Mouse (Mus musculus) limb, embryonic 14.5 days (tissue): ENCODE measurements around the gene Ago3. TPM values are rescaled to one million over a fixed set of nuclear protein-coding genes. Genes with fewer than 3 reads are reported as not detected.

Experiments used
- ATAC-seq: fragments of 200-750 bp; cut with Nextera tagmentation; 2 replicates; pipeline ENCODE4 v1.8.0; 2017; ENCODE audit warnings: low read depth, moderate number of reproducible peaks, moderate TSS enrichment; ENCODE audit not compliant: low FRiP score
- DNase-seq: peaks from one replicate; pipeline ENCODE4 v3.0.0-alpha.2; 2015; ENCODE audit warnings: low spot score
- H3K27ac ChIP-seq: fragments of 300-500 bp; sonication (generic); replicated peaks from 2 replicates; pipeline ENCODE4 v1.5.1; 2014; ENCODE audit warnings: low read depth, mild to moderate bottlenecking, low read length, moderate library complexity, mixed read lengths
- H3K27me3 ChIP-seq: fragments of 300-500 bp; sonication (generic); 2 replicates; pipeline ENCODE4 v1.6.1; 2014; ENCODE audit warnings: low read length, mixed read lengths; ENCODE audit not compliant: control insufficient read depth, insufficient read depth
- H3K36me3 ChIP-seq: fragments of 300-500 bp; sonication (generic); 2 replicates; pipeline ENCODE4 v1.6.1; 2014; ENCODE audit warnings: mild to moderate bottlenecking, low read length, moderate library complexity, mixed read lengths; ENCODE audit not compliant: control insufficient read depth, insufficient read depth
- H3K4me1 ChIP-seq: fragments of 300-500 bp; sonication (generic); 2 replicates; pipeline ENCODE4 v1.6.1; 2014; ENCODE audit warnings: antibody characterized with exemption, low read length, mixed read lengths; ENCODE audit not compliant: control insufficient read depth, insufficient read depth
- H3K4me2 ChIP-seq: fragments of 300-500 bp; sonication (generic); replicated peaks from 2 replicates; pipeline ENCODE4 v1.6.1; 2014; ENCODE audit warnings: low read depth, mild to moderate bottlenecking, low read length, moderate library complexity; ENCODE audit not compliant: severe bottlenecking
- H3K4me3 ChIP-seq: fragments of 300-500 bp; sonication (generic); replicated peaks from 2 replicates; pipeline ENCODE4 v1.5.1; 2014; ENCODE audit warnings: low read length
- H3K9ac ChIP-seq: fragments of 300-500 bp; sonication (generic); 2 replicates; pipeline ENCODE4 v1.6.1; 2014; ENCODE audit warnings: mild to moderate bottlenecking, low read depth, low read length, moderate library complexity; ENCODE audit not compliant: severe bottlenecking
- H3K9me3 ChIP-seq: fragments of 300-500 bp; sonication (generic); 2 replicates; pipeline ENCODE4 v1.6.1; 2016; ENCODE audit warnings: low read length; ENCODE audit not compliant: control insufficient read depth
- POLR2A ChIP-seq: fragments of 200-500 bp; IDR thresholded peaks from 2 replicates; pipeline ENCODE4 v1.8.0; 2012; ENCODE audit warnings: inconsistent platforms, mild to moderate bottlenecking, moderate library complexity, borderline replicate concordance; ENCODE audit not compliant: insufficient read depth, insufficient read length; ENCODE audit errors: extremely low read depth
- WGBS: fragments of 180-500 bp; shearing (Covaris S2); extraction: QIAGEN DNeasy Blood & Tissue Kit; methylation state at CpG from one replicate; pipeline ENCODE4 v1.1.7; 2014; 5-methylcytosine and 5-hydroxymethylcytosine counted together
- polyA plus RNA-seq, 2 experiments: library from polyadenylated mRNA; depleted of rRNA in 1 of 2; stranded (reverse) in 1 of 2; unstranded in 1 of 2; fragments of >200 nt; fragmentation: Nextera tagmentation in 1 of 2; extraction: Ambion mirVana in 1 of 2; gene quantifications; 2 replicates each; pipeline versions ENCODE4 v1.2.1 to v1.2.3; 2012 to 2014

The Ago3 gene
- polyA plus RNA-seq, 2 experiments = 6.6 to 11.4 TPM

- Histone ChIP-seq H3K27me3 (no peaks in the 10 kb centered on the region; the same call in 1 of the 2 replicates), H3K36me3 (peaks cover 9% of the 10 kb centered on the region; the same call in 1 of the 2 replicates), H3K4me1 (peaks cover 19% of the 10 kb centered on the region), H3K9ac (no peak overlapping the region), H3K4me3 (no peak overlapping the region), H3K9me3 (no peaks in the 10 kb centered on the region), H3K27ac (no peak overlapping the region), H3K4me2 (no peak overlapping the region)
- WGBS = 87% methylated on average over 6 of the region's 6 CpGs
- DNase-seq (no peak), ATAC-seq (no peak)
- TF ChIP-seq POLR2A = no peak
Measured at GRCm38 (mm10) chr4:126306058-126306457, 123.3 kb downstream of the Ago3 start.

DNA sequence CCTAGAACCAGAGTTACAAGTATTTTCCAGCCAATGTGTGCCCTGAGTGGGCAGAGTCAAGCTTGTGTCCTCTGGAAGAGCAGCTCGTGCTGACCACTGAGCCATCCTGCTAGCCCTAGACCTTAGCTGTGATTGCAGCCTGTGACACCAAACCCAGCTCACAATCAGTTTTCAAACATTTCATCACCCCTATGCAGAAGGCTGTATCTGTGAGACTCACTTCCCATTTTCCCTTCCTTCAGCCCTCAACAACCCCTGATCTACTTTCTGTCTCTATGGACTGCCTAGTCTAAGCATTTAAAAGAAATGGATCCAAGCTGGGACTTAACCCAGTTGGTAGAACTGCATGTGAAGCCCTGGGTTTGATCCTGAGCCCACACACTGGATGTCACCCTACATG, 123.9 kb downstream of the Ago3 start:
- Histone ChIP-seq H3K4me3 (no peak overlapping the region), H3K9me3 (no peaks in the 10 kb centered on the region), H3K27me3 (no peaks in the 10 kb centered on the region; the same call in 1 of the 2 replicates), H3K36me3 (peaks cover 5% of the 10 kb centered on the region; the same call in 1 of the 2 replicates), H3K4me2 (no peak overlapping the region), H3K9ac (no peak overlapping the region), H3K27ac (no peak overlapping the region), H3K4me1 (peaks cover 26% of the 10 kb centered on the region)
- TF ChIP-seq POLR2A = no peak
- 86% methylated on average over 1 of the region's 1 CpGs for WGBS
- DNase-seq = no peak
- ATAC-seq = no peak

GRCm38 (mm10) chr4:126303877-126304276, 125.5 kb downstream of the Ago3 start:
- Histone ChIP-seq H3K9ac (no peak overlapping the region), H3K9me3 (no peaks in the 10 kb centered on the region), H3K4me3 (no peak overlapping the region), H3K4me1 (peaks cover 25% of the 10 kb centered on the region), H3K36me3 (no peaks in the 10 kb centered on the region), H3K27ac (no peak overlapping the region), H3K4me2 (no peak overlapping the region), H3K27me3 (no peaks in the 10 kb centered on the region; the same call in 1 of the 2 replicates)
- 52% methylated on average over 4 of the region's 4 CpGs for WGBS
- no peak for TF ChIP-seq POLR2A
- no peak for ATAC-seq
- no peak for DNase-seq

DNA sequence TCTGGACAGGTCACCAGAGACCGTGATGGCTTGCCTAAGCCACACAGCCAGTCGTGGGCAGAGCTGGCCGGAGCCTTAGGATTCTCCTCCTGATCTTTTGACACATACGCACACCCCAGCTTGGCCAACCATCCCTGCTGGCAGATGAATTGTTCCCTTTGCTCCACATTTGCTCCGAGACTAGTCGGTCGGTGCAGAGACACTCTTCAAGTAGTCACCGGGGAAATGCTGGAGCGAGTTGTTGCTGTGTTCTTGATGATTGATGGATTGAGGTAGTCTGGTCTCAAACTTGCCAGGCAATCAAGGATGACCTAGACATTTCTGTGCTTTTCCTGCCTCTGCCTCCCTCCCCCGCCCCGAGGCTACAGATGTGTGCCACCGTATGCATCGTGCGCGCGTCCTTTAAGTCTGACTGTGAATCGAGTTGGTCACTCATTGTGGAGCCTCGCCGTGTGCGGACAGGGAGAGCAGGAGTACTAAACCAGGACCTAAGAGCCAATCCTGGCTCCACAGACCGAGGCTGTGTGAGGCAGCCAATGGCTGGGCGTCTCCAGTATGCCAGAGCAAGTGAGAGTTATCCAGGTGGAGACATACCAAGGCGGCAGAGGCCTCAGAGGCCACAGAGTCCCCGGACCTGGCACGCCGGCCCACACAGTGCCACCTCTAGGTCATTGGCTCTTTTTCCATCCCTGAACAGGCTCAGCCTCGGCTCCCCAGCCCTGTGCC, 127.6 kb downstream of the Ago3 start:
- Histone ChIP-seq H3K4me3 (peak overlapping the region; percentile 37), H3K27me3 (no peaks in the 10 kb centered on the region; the same call in 1 of the 2 replicates), H3K4me1 (peaks cover 33% of the 10 kb centered on the region), H3K9me3 (no peaks in the 10 kb centered on the region), H3K27ac (peak overlapping the region; percentile 80), H3K4me2 (peak overlapping the region; percentile 79), H3K9ac (peak overlapping the region; percentile 52), H3K36me3 (0 out of 2 replicates have a peak, but pooled peaks cover 3% of the 10 kb centered on the region)
- 6% methylated on average over 27 of the region's 27 CpGs for WGBS
- TF ChIP-seq POLR2A = no peak
- ATAC-seq (no peak), DNase-seq (no peak)

GRCm38 (mm10) chr4:126300916-126301583, 128.3 kb downstream of the Ago3 start:
- DNase-seq (peak; percentile 59), ATAC-seq (peak; percentile 71)
- under 1% methylated on average over 33 of the region's 50 CpGs for WGBS
- peak overlapping the region; percentile 80 for H3K27ac ChIP-seq
- no peak for TF ChIP-seq POLR2A
- H3K9me3 ChIP-seq = no peaks in the 10 kb centered on the region
- peaks cover 40% of the 10 kb centered on the region for H3K4me1 ChIP-seq
- H3K9ac ChIP-seq = peak overlapping the region; percentile 52
- H3K4me2 ChIP-seq = peak overlapping the region; percentile 79
- H3K4me3 ChIP-seq = peak overlapping the region; percentile 37
- 0 out of 2 replicates have a peak, but pooled peaks cover 3% of the 10 kb centered on the region for H3K36me3 ChIP-seq
- no peaks in the 10 kb centered on the region; the same call in 1 of the 2 replicates for H3K27me3 ChIP-seq
